Mouse (Mus musculus): ENCODE measurements around the gene Ift20. TPM values are rescaled to one million over a fixed set of nuclear protein-coding genes. Genes with fewer than 3 reads are reported as not detected.
"Not testable (repeated sequence)": the region's sequence is repeated elsewhere in the genome, so short reads cannot be mapped to it uniquely, and the experiment has no call there.

Gene Ift20
- polyA plus RNA-seq, 1 experiment from 2014 or later: 216 TPM

- DNase-seq (ENCODE audit: low spot score): no peak
- H3K4me2 ChIP-seq (replicated peaks; ENCODE audit: low read depth, low read length): no peak overlapping the region
- H3K9me3 ChIP-seq (ENCODE audit: low read length): no peaks in the 10 kb centered on the region
- H3K4me3 ChIP-seq (ENCODE audit: low read depth, low read length): no peak overlapping the region
- TF ChIP-seq CTCF (IDR thresholded peaks at IDR 0.05) (no peak), EP300 (IDR thresholded peaks at IDR 0.05) (no peak)
- H3K36me3 ChIP-seq (ENCODE audit: insufficient read depth, low read length): peaks cover 31% of the 10 kb centered on the region
- no peak for ATAC-seq
- no peaks in the 10 kb centered on the region for H3K4me1 ChIP-seq (ENCODE audit: insufficient read depth, low read depth, low read length)
- no peak overlapping the region for H3K9ac ChIP-seq (replicated peaks; ENCODE audit: low read depth)
- H3K27ac ChIP-seq (ENCODE audit: low read length): no peak overlapping the region
- H3K27me3 ChIP-seq (replicated peaks; ENCODE audit: insufficient read depth, low read length): no peaks in the 10 kb centered on the region
- WGBS: 89% methylated on average over 9 of the region's 9 CpGs
Measured at GRCm38 (mm10) chr11:78528714-78529113, 7.4 kb upstream of the Ift20 start.

- H3K4me2 ChIP-seq (replicated peaks; ENCODE audit: low read depth, low read length): no peak overlapping the region
- peaks cover 28% of the 10 kb centered on the region for H3K36me3 ChIP-seq (ENCODE audit: insufficient read depth, low read length)
- WGBS: 94% methylated on average over 12 of the region's 12 CpGs
- H3K9ac ChIP-seq (replicated peaks; ENCODE audit: low read depth): no peak overlapping the region
- DNase-seq (ENCODE audit: low spot score): no peak
- H3K4me3 ChIP-seq (ENCODE audit: low read depth, low read length): no peak overlapping the region
- H3K4me1 ChIP-seq (ENCODE audit: insufficient read depth, low read depth, low read length): no peaks in the 10 kb centered on the region; the same call in 1 of the 2 replicates
- no peak for ATAC-seq
- TF ChIP-seq EP300 (IDR thresholded peaks at IDR 0.05): no peak
- TF ChIP-seq CTCF (IDR thresholded peaks at IDR 0.05): no peak
- H3K27ac ChIP-seq (ENCODE audit: low read length): no peak overlapping the region
- H3K9me3 ChIP-seq (ENCODE audit: low read length): no peaks in the 10 kb centered on the region
- no peaks in the 10 kb centered on the region for H3K27me3 ChIP-seq (replicated peaks; ENCODE audit: insufficient read depth, low read length)
Measured at GRCm38 (mm10) chr11:78530001-78530400, 6.2 kb upstream of the Ift20 start.

- Histone ChIP-seq H3K4me3 (ENCODE audit: low read depth, low read length) (no peak overlapping the region), H3K36me3 (ENCODE audit: insufficient read depth, low read length) (peaks cover 25% of the 10 kb centered on the region), H3K4me2 (replicated peaks; ENCODE audit: low read depth, low read length) (no peak overlapping the region), H3K9ac (replicated peaks; ENCODE audit: low read depth) (no peak overlapping the region), H3K27me3 (replicated peaks; ENCODE audit: insufficient read depth, low read length) (no peaks in the 10 kb centered on the region), H3K27ac (ENCODE audit: low read length) (peak overlapping the region; percentile 77), H3K4me1 (ENCODE audit: insufficient read depth, low read depth, low read length) (no peaks in the 10 kb centered on the region; the same call in 1 of the 2 replicates), H3K9me3 (ENCODE audit: low read length) (no peaks in the 10 kb centered on the region)
- TF ChIP-seq EP300 (IDR thresholded peaks at IDR 0.05) (peak; percentile 69; the same call in 1 of the 2 replicates), CTCF (IDR thresholded peaks at IDR 0.05) (no peak)
- ATAC-seq (no peak), DNase-seq (ENCODE audit: low spot score) (peak; percentile 61)
- WGBS: 55% methylated on average over 6 of the region's 6 CpGs
Measured at GRCm38 (mm10) chr11:78531046-78531445, 5.1 kb upstream of the Ift20 start.

GRCm38 (mm10) chr11:78531515-78531914 lies 4.6 kb upstream of the Ift20 start:
- DNase-seq (ENCODE audit: low spot score); ATAC-seq; H3K4me2 ChIP-seq (replicated peaks; ENCODE audit: low read depth, low read length); H3K4me3 ChIP-seq (ENCODE audit: low read depth, low read length); H3K27me3 ChIP-seq (replicated peaks; ENCODE audit: insufficient read depth, low read length); H3K9ac ChIP-seq (replicated peaks; ENCODE audit: low read depth); H3K9me3 ChIP-seq (ENCODE audit: low read length); H3K4me1 ChIP-seq (ENCODE audit: insufficient read depth, low read depth, low read length): not testable (repeated sequence)
- Histone ChIP-seq H3K27ac (ENCODE audit: low read length) (peak overlapping the region; percentile 77), H3K36me3 (ENCODE audit: insufficient read depth, low read length) (peaks cover 20% of the 10 kb centered on the region)
- WGBS: 83% methylated on average over 9 of the region's 10 CpGs

GRCm38 (mm10) chr11:78534516-78534915 lies 1.6 kb upstream of the Ift20 start:
- H3K4me3 ChIP-seq (ENCODE audit: low read depth, low read length): peak overlapping the region; percentile 79

GRCm38 (mm10) chr11:78535376-78536079 lies 633 bp upstream of the Ift20 start:
- TF ChIP-seq EP300 (IDR thresholded peaks at IDR 0.05) (no peak; the same call in 1 of the 2 replicates), CTCF (IDR thresholded peaks at IDR 0.05) (no peak)
- Histone ChIP-seq H3K4me1 (ENCODE audit: insufficient read depth, low read depth, low read length) (peaks cover 4% of the 10 kb centered on the region; the same call in 1 of the 2 replicates), H3K27me3 (replicated peaks; ENCODE audit: insufficient read depth, low read length) (no peaks in the 10 kb centered on the region), H3K9me3 (ENCODE audit: low read length) (no peaks in the 10 kb centered on the region), H3K4me2 (replicated peaks; ENCODE audit: low read depth, low read length) (peak overlapping the region; percentile 70), H3K27ac (ENCODE audit: low read length) (peak overlapping the region; percentile 98), H3K36me3 (ENCODE audit: insufficient read depth, low read length) (0 out of 2 replicates have a peak, but pooled peaks cover 4% of the 10 kb centered on the region), H3K9ac (replicated peaks; ENCODE audit: low read depth) (peak overlapping the region; percentile 71), H3K4me3 (ENCODE audit: low read depth, low read length) (peak overlapping the region; percentile 79)
- WGBS: under 1% methylated on average over 23 of the region's 23 CpGs
- DNase-seq (ENCODE audit: low spot score): peak; percentile 96
- ATAC-seq: peak; percentile 47

More at GRCm38 (mm10) chr11:78534516-78534915, 1.6 kb upstream of the Ift20 start:
- DNase-seq (ENCODE audit: low spot score) (peak; percentile 43), ATAC-seq (no peak)
- Histone ChIP-seq H3K9ac (replicated peaks; ENCODE audit: low read depth) (no peak overlapping the region), H3K4me1 (ENCODE audit: insufficient read depth, low read depth, low read length) (peaks cover 4% of the 10 kb centered on the region; the same call in 1 of the 2 replicates), H3K36me3 (ENCODE audit: insufficient read depth, low read length) (no peaks in the 10 kb centered on the region; the same call in 1 of the 2 replicates), H3K27me3 (replicated peaks; ENCODE audit: insufficient read depth, low read length) (no peaks in the 10 kb centered on the region), H3K9me3 (ENCODE audit: low read length) (no peaks in the 10 kb centered on the region), H3K27ac (ENCODE audit: low read length) (peak overlapping the region; percentile 98), H3K4me2 (replicated peaks; ENCODE audit: low read depth, low read length) (peak overlapping the region; percentile 70)
- 54% methylated on average over 4 of the region's 4 CpGs for WGBS
- TF ChIP-seq CTCF (IDR thresholded peaks at IDR 0.05) (peak; percentile 43), EP300 (IDR thresholded peaks at IDR 0.05) (no peak)

All from lung, postnatal 0 days (tissue).